Mouse (Mus musculus) stomach, embryonic 16.5 days (tissue): ENCODE results near the gene Ralgds. TPM values are rescaled to one million over a fixed set of nuclear protein-coding genes. Genes with fewer than 3 reads are reported as not detected.

Experiments used
- ATAC-seq: fragments of 200-750 bp; cut with Nextera tagmentation; 2 replicates; pipeline ENCODE4 v1.8.0; 2017; ENCODE audit warnings: moderate number of reproducible peaks, moderate TSS enrichment; ENCODE audit not compliant: insufficient read depth, low FRiP score
- H3K27ac ChIP-seq: fragments of 300-500 bp; sonication (generic); 2 replicates; pipeline ENCODE4 v1.5.1; 2014; ENCODE audit warnings: low read length
- H3K27me3 ChIP-seq: fragments of 300-500 bp; sonication (generic); 2 replicates; pipeline ENCODE4 v1.6.1; 2014; ENCODE audit warnings: low read length, control low read depth, mixed read lengths; ENCODE audit not compliant: control insufficient read depth, insufficient read depth
- H3K36me3 ChIP-seq: fragments of 300-500 bp; sonication (generic); 2 replicates; pipeline ENCODE4 v1.6.1; 2014; ENCODE audit warnings: low read length; ENCODE audit not compliant: control insufficient read depth, insufficient read depth
- H3K4me1 ChIP-seq: fragments of 300-500 bp; sonication (generic); 2 replicates; pipeline ENCODE4 v1.6.1; 2014; ENCODE audit warnings: low read length, control low read depth, mixed read lengths; ENCODE audit not compliant: control insufficient read depth, insufficient read depth
- H3K4me2 ChIP-seq: fragments of 300-500 bp; sonication (generic); 2 replicates; pipeline ENCODE4 v1.6.1; 2014; ENCODE audit warnings: low read depth, low read length, mixed read lengths
- H3K4me3 ChIP-seq: fragments of 300-500 bp; sonication (generic); replicated peaks from 2 replicates; pipeline ENCODE4 v1.5.1; 2014; ENCODE audit warnings: mild to moderate bottlenecking, low read length
- H3K9ac ChIP-seq: fragments of 300-500 bp; sonication (generic); 2 replicates; pipeline ENCODE4 v1.6.1; 2014; ENCODE audit warnings: low read length
- H3K9me3 ChIP-seq: fragments of 300-500 bp; sonication (generic); replicated peaks from 2 replicates; pipeline ENCODE4 v1.6.1; 2016; ENCODE audit warnings: low read length, control low read depth; ENCODE audit not compliant: control insufficient read depth
- WGBS: fragments of 180-500 bp; shearing (Covaris S2); extraction: QIAGEN DNeasy Blood & Tissue Kit; methylation state at CpG from one replicate; pipeline ENCODE4 v1.1.7; 2014; 5-methylcytosine and 5-hydroxymethylcytosine counted together
- polyA plus RNA-seq: library from polyadenylated mRNA; unstranded; fragments of >200 nt; fragmentation: Nextera tagmentation; extraction: Ambion mirVana; gene quantifications from 2 replicates; pipeline ENCODE4 v1.2.1, GENCODE M21; 2015

Gene Ralgds
- polyA plus RNA-seq, 1 experiment from 2014 or later: 28.2 TPM

DNA sequence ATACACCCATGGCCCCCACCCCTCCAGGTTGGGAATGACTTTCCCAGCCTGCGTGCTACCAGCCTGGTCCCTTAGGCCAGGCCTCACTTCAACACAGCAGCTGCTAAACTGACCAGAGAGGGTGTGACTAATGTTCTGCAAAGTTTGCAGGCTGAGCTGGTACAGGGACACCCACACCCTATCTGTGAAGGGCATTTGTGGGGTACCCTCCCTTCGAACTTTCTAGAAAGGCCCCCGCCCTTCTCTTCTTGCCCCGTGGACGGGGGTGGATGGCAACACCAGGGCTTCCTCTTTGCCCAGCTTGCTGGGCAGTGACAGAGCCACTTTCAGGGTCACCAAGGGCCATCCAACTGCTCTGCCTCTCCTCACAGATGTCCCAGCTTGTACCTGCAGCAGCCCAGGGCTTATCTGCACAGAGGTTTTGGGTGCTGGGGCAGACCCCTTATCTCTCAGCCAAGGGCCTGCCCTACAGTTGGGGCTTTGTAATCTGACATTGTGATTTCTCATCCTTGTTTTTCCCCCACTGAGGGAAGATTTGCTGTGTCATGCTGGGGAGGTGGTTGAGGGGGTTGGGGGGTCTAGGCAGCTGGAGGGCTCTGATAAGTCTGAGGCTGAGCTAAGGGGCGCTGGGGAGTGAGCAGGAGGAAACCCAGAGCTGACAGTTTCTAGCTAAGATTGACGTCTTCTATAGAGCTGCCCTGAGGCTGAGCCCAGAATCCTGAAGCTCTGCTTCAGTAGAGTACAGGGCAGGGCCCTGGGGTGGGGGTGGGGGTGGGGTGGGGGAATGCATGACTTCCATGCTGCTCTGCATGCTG, 85.0 kb downstream of the Ralgds start:
- no peak overlapping the region for H3K4me2 ChIP-seq
- no peaks in the 10 kb centered on the region for H3K27me3 ChIP-seq
- no peak overlapping the region for H3K4me3 ChIP-seq
- ATAC-seq: peak; percentile 30; the same call in 1 of the 2 replicates
- no peaks in the 10 kb centered on the region for H3K36me3 ChIP-seq
- peaks cover 9% of the 10 kb centered on the region for H3K4me1 ChIP-seq
- no peaks in the 10 kb centered on the region for H3K9me3 ChIP-seq
- no peak overlapping the region for H3K9ac ChIP-seq
- H3K27ac ChIP-seq: no peak overlapping the region
- 77% methylated on average over 7 of the region's 7 CpGs for WGBS

DNA sequence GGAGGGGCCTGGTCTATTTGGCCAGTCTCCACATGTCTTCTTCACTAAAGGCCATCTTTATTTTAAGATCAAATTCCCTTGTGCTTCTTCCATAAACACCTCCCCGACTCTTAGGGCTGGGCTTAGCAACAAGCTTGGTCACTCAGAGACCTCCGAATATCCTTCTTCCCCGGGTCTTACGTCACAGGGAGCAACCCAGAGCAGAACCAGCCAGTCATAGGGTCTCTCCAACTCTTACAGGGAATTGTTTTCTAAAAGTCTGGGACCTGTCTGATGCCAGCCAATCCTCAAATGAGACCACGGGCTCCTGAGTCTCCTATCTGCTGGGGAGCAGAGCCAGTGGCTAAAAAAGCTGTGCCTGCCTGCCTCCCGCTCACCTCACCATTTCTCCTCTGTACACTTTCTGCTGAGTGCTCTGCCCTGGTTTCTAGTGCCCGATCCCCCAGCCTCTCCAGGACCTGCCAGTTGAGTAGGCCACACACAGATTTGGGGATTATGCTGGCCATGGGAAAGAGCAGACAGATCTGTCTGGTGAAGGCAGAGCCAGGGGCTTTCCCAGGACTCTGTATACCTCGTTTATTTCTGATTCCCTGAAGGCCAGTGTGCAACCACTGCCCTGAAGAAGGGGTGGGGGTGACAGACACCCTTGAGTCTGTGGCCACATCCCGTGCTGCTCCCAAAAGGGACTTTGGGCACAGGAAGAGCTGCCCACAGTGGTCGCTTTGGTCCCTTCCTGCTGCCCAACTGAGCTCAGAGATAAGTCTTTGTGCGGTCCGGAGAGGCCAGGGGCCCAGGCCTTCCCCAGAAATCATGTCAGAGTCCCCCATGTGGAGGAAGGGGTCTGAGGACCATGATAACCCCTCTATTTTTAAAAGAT, 86.0 kb downstream of the Ralgds start:
- H3K4me3 ChIP-seq: no peak overlapping the region
- 56% methylated on average over 12 of the region's 12 CpGs for WGBS
- no peak overlapping the region for H3K9ac ChIP-seq
- peaks cover 9% of the 10 kb centered on the region for H3K4me1 ChIP-seq
- no peaks in the 10 kb centered on the region for H3K27me3 ChIP-seq
- no peak overlapping the region for H3K27ac ChIP-seq
- H3K4me2 ChIP-seq: no peak overlapping the region
- no peak for ATAC-seq
- no peaks in the 10 kb centered on the region for H3K9me3 ChIP-seq
- no peaks in the 10 kb centered on the region for H3K36me3 ChIP-seq

DNA sequence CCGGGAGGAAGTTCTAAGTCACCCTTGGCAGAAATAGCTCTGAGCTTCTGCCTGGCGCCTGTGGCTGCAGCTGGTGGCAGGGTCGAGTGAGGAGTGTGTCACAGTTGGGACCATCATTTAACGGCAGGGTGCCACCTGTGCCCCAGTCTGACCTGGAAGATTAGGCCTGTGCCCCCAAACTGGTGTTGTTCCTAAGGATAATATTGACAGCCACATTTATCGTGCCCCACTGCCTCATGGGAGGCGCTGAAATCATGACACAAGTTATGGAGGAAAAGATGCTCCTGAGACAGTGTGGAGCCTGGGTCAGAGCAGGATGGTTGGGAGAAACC, 86.6 kb downstream of the Ralgds start:
- 66% methylated on average over 6 of the region's 6 CpGs for WGBS
- Histone ChIP-seq H3K27me3 (no peaks in the 10 kb centered on the region), H3K36me3 (no peaks in the 10 kb centered on the region), H3K27ac (no peak overlapping the region), H3K4me1 (peaks cover 9% of the 10 kb centered on the region), H3K4me2 (no peak overlapping the region), H3K4me3 (no peak overlapping the region), H3K9me3 (no peaks in the 10 kb centered on the region), H3K9ac (no peak overlapping the region)
- no peak for ATAC-seq

DNA sequence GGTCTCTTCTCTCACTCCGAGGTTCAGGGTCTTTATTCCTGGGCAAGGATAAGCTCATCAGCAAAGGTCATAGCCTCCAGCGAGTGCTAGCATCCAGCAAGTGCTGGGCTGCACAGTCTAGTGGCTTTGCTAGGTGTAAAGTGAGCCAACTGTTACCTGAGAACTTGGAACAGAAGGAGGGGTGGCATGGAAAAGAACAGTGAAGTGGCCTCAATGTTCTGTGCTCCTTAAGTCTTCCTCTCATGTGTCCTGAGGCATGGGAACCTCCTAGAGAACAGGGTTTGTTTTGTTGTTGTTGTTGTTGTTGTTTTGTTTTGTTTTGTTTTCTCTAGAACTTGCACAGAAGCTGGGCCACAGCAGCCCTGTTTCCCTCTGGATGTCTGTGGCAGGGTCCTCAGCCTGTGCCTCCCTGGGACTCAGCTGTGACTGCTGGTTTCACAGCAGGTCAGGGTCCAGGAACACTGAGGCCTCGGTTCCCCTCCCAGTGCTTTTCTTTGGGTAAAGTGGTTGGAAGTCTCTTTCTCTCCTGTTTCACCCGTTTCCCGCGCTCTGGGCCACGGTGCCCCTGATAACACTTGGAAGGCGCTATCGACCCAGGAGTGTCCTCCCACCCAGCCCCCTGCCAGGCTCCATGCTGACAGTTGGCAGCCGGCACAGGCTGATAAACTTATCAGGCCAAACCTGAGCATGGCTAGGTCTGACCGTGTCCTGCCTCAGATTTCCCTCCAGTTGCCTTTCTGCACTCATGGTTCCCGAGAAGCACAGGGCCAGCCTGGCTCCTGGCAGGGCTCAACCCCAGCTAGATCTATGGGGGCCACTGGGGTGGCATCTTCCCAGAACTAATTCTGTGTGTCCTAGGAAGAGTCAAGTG, 89.0 kb downstream of the Ralgds start:
- ATAC-seq: peak; percentile 80
- H3K27ac ChIP-seq: no peak overlapping the region

More for the DNA sequence above, 89.0 kb downstream of the Ralgds start:
- Histone ChIP-seq H3K9me3 (no peaks in the 10 kb centered on the region), H3K27me3 (no peaks in the 10 kb centered on the region), H3K36me3 (no peaks in the 10 kb centered on the region), H3K4me2 (no peak overlapping the region), H3K9ac (peak overlapping the region; percentile 49; the same call in 1 of the 2 replicates), H3K4me3 (no peak overlapping the region), H3K4me1 (peaks cover 9% of the 10 kb centered on the region)
- 46% methylated on average over 12 of the region's 12 CpGs for WGBS

Other genes starting within 250 kb of the Ralgds start
- gene Ppp1r26, start 66.3 kb upstream of the Ralgds start, polyA plus RNA-seq: 3.3 and 4.2 TPM in 2 replicates
- 0.80 and 0.99 TPM in 2 replicates for gene 1700007K13Rik, start 46.8 kb upstream of the Ralgds start, polyA plus RNA-seq
- gene Mrps2, start 45.1 kb upstream of the Ralgds start, polyA plus RNA-seq: 53.5 and 54.0 TPM in 2 replicates
- gene Gbgt1, start 16.2 kb upstream of the Ralgds start, polyA plus RNA-seq: 3.2 and 3.5 TPM in 2 replicates
- gene Gm10134, start 7.0 kb upstream of the Ralgds start, polyA plus RNA-seq: 7.4 and 8.9 TPM in 2 replicates
- gene Cel, start 50.3 kb downstream of the Ralgds start, polyA plus RNA-seq: 562 and 718 TPM in 2 replicates
- 37.2 and 38.2 TPM in 2 replicates for gene Gtf3c5, start 70.6 kb downstream of the Ralgds start, polyA plus RNA-seq
- 4.3 and 6.5 TPM in 2 replicates for gene Gfi1b, start 108.9 kb downstream of the Ralgds start, polyA plus RNA-seq
- 16.5 and 18.8 TPM in 2 replicates for gene Tsc1, start 128.1 kb downstream of the Ralgds start, polyA plus RNA-seq
- 1.3 and 1.5 TPM in 2 replicates for gene Spaca9, start 186.6 kb downstream of the Ralgds start, polyA plus RNA-seq
- gene Ak8, start 187.0 kb downstream of the Ralgds start, polyA plus RNA-seq: 0.46 and 1.2 TPM in 2 replicates